Mouse (Mus musculus): ENCODE results near the gene Pkd1. TPM values are rescaled to one million over a fixed set of nuclear protein-coding genes. Genes with fewer than 3 reads are reported as not detected.
A peak's percentile ranks its signal among the peaks of the same experiment; 100 is the strongest.

The Pkd1 gene
- polyA plus RNA-seq, 1 experiment from 2014 or later: 2.6 TPM

DNA sequence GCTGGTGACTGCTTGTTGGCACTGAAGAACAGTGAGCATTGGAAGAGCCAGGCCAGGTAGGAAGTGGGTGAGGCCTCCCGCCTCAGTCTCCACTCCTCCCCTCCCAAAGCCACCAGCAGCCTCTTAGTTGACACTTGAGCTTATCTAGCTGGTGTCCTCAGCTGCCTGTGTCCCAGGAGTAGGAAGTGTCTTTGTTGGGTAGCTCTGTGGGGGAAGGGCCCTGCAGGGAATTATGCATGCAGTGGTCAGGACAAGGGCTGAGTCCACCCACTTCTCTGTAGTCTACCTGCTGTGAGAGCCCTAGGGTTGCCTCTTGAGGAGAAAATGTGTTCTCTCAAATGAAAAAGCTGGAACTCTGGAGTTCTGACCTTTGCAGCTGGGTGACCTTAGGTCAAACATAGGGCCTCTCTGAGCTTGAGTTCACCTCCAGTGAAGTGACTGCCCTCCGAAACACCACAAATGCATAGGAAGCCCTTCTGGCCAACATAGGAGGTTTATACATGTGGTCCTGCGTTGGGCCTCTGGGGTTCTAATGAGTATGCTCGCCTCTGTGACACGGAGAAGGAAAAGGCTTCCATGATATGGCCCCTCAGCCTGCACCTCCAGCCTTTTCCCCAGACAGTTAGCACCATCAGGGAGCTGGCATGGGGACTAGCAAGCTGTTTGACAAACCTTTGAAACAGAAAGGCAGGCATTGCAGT lies 87.3 kb downstream of the Pkd1 start:
- no peak overlapping the region for H3K4me2 ChIP-seq
- ATAC-seq (ENCODE audit: insufficient read depth): no peak
- no peak overlapping the region for H3K4me3 ChIP-seq (replicated peaks)
- H3K9ac ChIP-seq: no peak overlapping the region
- no peaks in the 10 kb centered on the region for H3K9me3 ChIP-seq (replicated peaks)
- no peaks in the 10 kb centered on the region for H3K27me3 ChIP-seq
- no peaks in the 10 kb centered on the region for H3K36me3 ChIP-seq (replicated peaks)
- peaks cover 27% of the 10 kb centered on the region for H3K4me1 ChIP-seq (replicated peaks)
- no peak overlapping the region for H3K27ac ChIP-seq (replicated peaks)
- whole genome bisulfite sequencing (ENCODE audit: insufficient replicate concordance): 67% methylated on average over 5 of the region's 5 CpGs

DNA sequence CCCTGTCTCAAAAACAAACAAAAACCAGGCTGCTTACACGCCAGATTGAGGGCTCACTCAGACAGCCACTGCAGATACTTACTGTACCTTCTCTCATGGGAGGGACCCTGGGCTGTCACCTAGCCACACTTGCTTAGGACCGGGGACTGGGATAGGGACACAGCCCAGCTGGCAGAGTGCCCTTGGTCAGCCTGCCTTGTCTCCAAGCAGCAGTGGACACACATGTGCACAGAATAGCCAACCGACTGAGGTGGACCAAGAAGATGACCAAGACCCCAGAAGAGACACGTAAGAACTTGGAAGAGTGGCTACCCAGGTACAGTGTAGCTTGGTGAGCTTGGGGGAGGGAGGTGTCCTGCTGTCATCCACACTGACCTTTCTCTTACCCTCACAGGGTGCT lies 88.6 kb downstream of the Pkd1 start:
- H3K4me3 ChIP-seq (replicated peaks): no peak overlapping the region
- no peak overlapping the region for H3K4me2 ChIP-seq
- H3K9ac ChIP-seq: no peak overlapping the region
- peaks cover 14% of the 10 kb centered on the region for H3K4me1 ChIP-seq (replicated peaks)
- no peaks in the 10 kb centered on the region for H3K36me3 ChIP-seq (replicated peaks)
- no peak overlapping the region for H3K27ac ChIP-seq (replicated peaks)
- H3K27me3 ChIP-seq: no peaks in the 10 kb centered on the region
- H3K9me3 ChIP-seq (replicated peaks): no peaks in the 10 kb centered on the region
- WGBS (ENCODE audit: insufficient replicate concordance): 71% methylated on average over 4 of the region's 4 CpGs
- ATAC-seq (ENCODE audit: insufficient read depth): no peak

DNA sequence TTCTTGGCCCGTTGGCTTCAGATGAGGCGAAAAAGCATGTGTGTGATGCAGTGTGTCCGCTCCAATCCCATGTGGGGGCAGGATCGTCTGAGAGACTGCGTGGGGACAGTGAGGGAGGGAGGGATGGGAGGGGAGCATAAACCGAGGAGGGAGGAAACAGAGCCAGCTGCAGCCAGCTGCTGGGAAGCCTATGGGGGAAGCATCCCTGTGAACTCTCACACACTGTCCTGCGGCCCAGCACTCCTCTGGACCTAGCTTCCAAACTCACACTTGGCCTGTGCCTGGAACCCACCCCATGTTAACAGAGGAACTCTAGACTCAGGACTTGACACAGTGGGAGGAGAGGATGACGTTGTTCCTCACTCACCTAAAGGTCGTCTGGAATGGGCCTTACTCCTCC lies 89.2 kb downstream of the Pkd1 start:
- Histone ChIP-seq H3K4me1 (replicated peaks) (peaks cover 10% of the 10 kb centered on the region), H3K9me3 (replicated peaks) (no peaks in the 10 kb centered on the region), H3K4me2 (no peak overlapping the region), H3K36me3 (replicated peaks) (no peaks in the 10 kb centered on the region), H3K9ac (no peak overlapping the region), H3K4me3 (replicated peaks) (no peak overlapping the region), H3K27ac (replicated peaks) (no peak overlapping the region), H3K27me3 (no peaks in the 10 kb centered on the region)
- 67% methylated on average over 9 of the region's 9 CpGs for WGBS (ENCODE audit: insufficient replicate concordance)
- ATAC-seq (ENCODE audit: insufficient read depth): no peak

DNA sequence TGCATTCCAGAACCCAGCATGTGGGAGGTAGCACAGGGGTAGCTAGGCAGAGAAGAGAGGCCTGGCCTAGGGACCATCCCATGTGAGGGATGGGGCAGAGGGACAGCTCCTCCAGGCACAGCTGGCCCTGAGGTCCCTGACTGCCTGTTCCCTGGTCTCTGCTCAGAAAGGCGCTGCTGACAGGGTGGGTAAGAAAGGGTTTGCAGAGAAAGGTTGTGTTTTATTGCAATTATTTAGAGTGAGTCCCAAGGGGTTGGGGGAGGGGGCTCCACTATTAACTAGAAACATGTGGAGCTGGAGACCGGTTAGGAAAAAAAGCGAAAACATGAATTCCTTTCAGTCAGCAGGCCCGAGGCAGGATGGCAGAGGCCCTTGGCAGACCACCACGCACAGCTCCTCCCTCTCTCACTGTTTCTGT lies 89.9 kb downstream of the Pkd1 start:
- peaks cover 15% of the 10 kb centered on the region for H3K4me1 ChIP-seq (replicated peaks)
- H3K27me3 ChIP-seq: no peaks in the 10 kb centered on the region
- WGBS (ENCODE audit: insufficient replicate concordance): 80% methylated on average over 5 of the region's 5 CpGs
- H3K4me2 ChIP-seq: no peak overlapping the region
- no peak for ATAC-seq (ENCODE audit: insufficient read depth)
- no peaks in the 10 kb centered on the region for H3K9me3 ChIP-seq (replicated peaks)
- H3K9ac ChIP-seq: no peak overlapping the region
- H3K4me3 ChIP-seq (replicated peaks): no peak overlapping the region
- H3K27ac ChIP-seq (replicated peaks): no peak overlapping the region
- H3K36me3 ChIP-seq (replicated peaks): no peaks in the 10 kb centered on the region

DNA sequence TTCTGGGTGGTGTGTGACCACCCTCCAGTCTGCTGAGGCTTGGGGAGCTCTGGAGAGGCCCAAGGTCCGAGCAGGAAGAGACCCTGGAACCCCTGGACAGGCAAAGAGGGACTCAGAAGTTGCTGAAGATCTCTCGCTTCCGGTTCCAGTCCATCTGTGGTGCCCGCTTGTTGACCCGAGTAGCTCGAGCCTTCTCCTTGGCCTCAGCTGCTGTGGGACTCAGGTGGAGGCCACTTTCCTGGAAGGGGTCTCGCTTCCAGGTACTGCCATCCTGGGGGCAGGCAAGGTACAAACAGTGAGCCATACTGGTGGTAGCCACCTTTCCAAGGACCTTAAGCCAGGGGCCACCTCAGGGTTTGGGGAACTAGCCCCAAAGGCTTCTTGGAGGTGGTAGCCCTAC lies 90.5 kb downstream of the Pkd1 start:
- Histone ChIP-seq H3K27ac (replicated peaks) (no peak overlapping the region), H3K4me2 (no peak overlapping the region), H3K4me3 (replicated peaks) (no peak overlapping the region), H3K36me3 (replicated peaks) (no peaks in the 10 kb centered on the region), H3K9me3 (replicated peaks) (no peaks in the 10 kb centered on the region), H3K27me3 (no peaks in the 10 kb centered on the region), H3K9ac (no peak overlapping the region), H3K4me1 (replicated peaks) (peaks cover 21% of the 10 kb centered on the region)
- ATAC-seq (ENCODE audit: insufficient read depth): no peak
- 69% methylated on average over 7 of the region's 7 CpGs for WGBS (ENCODE audit: insufficient replicate concordance)

DNA sequence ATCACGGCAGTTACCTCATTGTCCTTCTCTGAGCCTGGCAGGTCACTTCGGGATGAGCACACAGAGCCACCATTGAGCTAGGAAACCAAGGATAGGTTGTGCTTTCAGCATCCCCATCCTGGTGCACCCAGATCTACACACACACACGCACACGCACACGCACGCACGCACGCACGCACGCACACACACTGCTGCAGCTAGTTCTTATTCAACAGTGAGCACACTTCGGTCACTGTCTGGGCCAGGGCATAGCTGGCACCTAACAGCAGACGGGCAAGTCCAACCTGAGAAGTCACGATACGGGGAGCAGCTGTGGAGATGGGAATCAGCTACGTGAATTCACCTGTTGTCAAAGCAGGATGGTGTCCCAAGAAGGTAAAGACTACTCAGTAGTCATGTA lies 90.9 kb downstream of the Pkd1 start:
- no peak for ATAC-seq (ENCODE audit: insufficient read depth)
- WGBS (ENCODE audit: insufficient replicate concordance): 80% methylated on average over 15 of the region's 15 CpGs
- H3K36me3 ChIP-seq (replicated peaks): no peaks in the 10 kb centered on the region
- no peak overlapping the region for H3K27ac ChIP-seq (replicated peaks)
- H3K4me1 ChIP-seq (replicated peaks): peaks cover 25% of the 10 kb centered on the region
- H3K4me2 ChIP-seq: no peak overlapping the region
- H3K9me3 ChIP-seq (replicated peaks): no peaks in the 10 kb centered on the region
- H3K9ac ChIP-seq: no peak overlapping the region
- H3K27me3 ChIP-seq: no peaks in the 10 kb centered on the region; the same call in 1 of the 2 replicates
- H3K4me3 ChIP-seq (replicated peaks): no peak overlapping the region

DNA sequence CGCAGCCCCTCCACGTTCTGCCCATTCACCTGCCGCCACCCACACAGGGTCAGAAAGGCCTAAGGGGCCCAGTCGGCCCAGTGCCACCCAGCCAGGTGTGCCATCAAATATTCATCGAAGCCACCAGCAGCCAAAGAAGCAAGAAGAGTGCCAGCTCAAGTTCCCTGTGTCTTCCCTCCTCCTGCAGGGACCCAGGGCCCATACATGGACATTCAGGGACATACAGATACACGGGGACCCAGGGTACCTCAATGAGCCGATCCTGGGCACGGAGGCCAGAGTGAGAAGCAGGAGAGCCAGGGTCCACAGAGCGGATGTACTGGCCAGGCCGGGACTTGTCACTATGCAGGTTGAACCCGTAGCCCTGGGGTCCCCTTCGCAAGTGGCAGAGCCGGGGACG lies 92.3 kb downstream of the Pkd1 start:
- no peaks in the 10 kb centered on the region for H3K36me3 ChIP-seq (replicated peaks)
- H3K4me3 ChIP-seq (replicated peaks): no peak overlapping the region
- H3K4me1 ChIP-seq (replicated peaks): peaks cover 21% of the 10 kb centered on the region
- H3K27me3 ChIP-seq: peaks cover 3% of the 10 kb centered on the region; the same call in 1 of the 2 replicates
- no peak overlapping the region for H3K27ac ChIP-seq (replicated peaks)
- ATAC-seq (ENCODE audit: insufficient read depth): no peak
- no peak overlapping the region for H3K4me2 ChIP-seq
- H3K9me3 ChIP-seq (replicated peaks): no peaks in the 10 kb centered on the region
- 80% methylated on average over 14 of the region's 14 CpGs for WGBS (ENCODE audit: insufficient replicate concordance)
- H3K9ac ChIP-seq: no peak overlapping the region

DNA sequence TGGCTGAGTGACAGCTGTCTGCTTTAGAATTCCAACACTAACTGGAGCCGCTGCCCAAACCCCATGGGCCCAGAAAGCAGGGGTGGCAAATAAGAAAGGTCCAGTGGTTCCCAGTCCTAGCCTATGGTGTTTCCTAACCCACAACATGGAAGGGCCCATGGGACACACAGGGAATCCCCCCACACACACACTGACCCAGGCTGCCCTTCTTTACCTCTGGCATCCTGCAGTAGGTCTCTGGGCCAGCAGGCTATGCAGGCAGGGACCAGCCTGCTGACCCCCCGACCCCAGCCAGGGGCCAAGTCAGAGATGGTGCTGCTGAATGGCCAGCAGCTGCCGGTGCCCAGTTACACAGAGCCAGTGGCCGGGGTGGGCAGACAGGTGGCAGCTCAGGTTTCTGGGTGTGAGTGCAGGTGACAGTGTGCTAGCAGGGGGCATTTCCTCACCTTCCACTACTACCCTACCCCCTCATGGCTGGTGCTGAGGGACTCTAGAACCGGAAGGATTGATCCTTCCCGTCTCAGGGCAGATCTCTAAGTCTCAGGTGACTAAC lies 93.2 kb downstream of the Pkd1 start:
- Histone ChIP-seq H3K4me1 (replicated peaks) (peaks cover 24% of the 10 kb centered on the region), H3K36me3 (replicated peaks) (no peaks in the 10 kb centered on the region), H3K4me3 (replicated peaks) (no peak overlapping the region), H3K4me2 (no peak overlapping the region), H3K9me3 (replicated peaks) (no peaks in the 10 kb centered on the region), H3K27ac (replicated peaks) (no peak overlapping the region), H3K9ac (no peak overlapping the region), H3K27me3 (peaks cover 10% of the 10 kb centered on the region)
- 55% methylated on average over 6 of the region's 6 CpGs for WGBS (ENCODE audit: insufficient replicate concordance)
- no peak for ATAC-seq (ENCODE audit: insufficient read depth)

DNA sequence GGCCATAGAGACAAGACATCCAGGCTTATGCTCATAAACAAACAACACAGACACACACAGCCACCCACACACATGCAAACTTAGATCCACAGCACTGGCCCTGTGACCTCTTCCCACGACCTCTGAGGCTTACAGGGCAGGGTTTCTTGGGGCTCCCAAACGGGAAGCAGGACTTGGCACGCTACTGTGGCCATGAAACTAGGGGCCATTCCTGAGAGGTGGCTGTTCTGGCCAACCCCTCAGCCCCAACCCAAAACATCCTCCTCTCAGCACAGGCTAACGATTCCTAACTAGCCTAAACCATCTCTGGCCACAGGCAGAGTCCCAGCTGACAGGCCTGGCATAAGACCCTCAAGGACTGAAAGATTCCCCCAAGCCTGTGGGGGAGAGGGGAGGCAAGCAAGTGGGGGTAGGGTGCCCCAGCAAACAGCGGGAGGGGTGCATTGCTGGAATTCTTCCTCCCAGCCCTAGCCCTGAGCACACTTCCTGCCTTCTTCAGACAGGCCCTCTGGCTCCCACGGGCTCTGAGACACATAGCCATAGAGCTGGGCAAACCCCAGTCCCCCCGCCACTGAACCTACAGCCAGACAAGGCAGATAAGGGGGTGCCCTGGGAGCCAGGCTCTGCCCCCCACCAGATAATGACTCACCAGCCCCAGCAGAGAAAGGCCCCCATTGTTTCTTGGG lies 94.5 kb downstream of the Pkd1 start:
- H3K4me1 ChIP-seq (replicated peaks): peaks cover 28% of the 10 kb centered on the region
- H3K36me3 ChIP-seq (replicated peaks): no peaks in the 10 kb centered on the region
- peaks cover 22% of the 10 kb centered on the region for H3K27me3 ChIP-seq
- H3K27ac ChIP-seq (replicated peaks): peak overlapping the region; percentile 62
- no peaks in the 10 kb centered on the region for H3K9me3 ChIP-seq (replicated peaks)
- H3K4me2 ChIP-seq: no peak overlapping the region
- no peak for ATAC-seq (ENCODE audit: insufficient read depth)
- 41% methylated on average over 7 of the region's 7 CpGs for WGBS (ENCODE audit: insufficient replicate concordance)
- no peak overlapping the region for H3K4me3 ChIP-seq (replicated peaks)
- no peak overlapping the region for H3K9ac ChIP-seq

DNA sequence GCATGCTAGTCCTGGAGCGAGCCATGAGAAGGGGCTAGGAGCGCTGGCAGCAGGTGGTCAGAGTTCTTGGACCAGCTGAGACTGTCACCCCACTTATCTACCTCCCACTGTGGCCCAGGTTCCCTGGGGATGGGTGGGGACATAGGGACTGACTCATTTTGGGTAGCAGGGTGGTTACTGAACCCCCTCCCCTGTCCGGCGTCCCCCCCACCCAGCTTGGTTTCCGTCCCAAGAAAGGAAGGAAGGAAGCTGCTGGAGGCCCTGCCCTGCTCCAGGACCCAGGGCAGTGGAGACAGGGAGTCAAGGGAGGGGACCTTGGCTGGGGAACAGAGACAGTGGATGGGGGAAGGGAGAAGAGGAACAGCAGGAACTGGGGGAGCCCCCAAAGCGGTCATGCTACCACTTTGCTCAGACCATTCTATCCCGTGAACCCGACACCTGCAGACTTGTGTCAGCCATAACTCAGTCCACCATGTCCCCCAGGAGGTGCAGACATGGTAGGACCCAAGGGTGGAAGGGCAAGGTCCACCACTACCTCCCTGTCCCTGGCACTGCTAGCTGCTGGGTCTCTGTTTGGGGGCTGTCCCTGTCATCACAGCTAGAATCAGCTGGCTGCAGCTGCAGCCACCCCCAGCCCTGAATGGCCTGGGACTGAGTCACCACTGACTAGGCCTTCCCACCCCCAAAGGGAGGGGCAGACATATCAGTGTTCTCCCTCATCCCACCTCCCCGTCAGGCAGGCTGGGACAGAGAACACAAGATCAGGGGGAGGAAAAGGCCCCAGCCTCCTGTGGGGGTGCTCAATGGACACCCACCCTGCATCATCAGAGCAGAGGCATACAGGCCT lies 95.5 kb downstream of the Pkd1 start:
- H3K27me3 ChIP-seq: peaks cover 31% of the 10 kb centered on the region
- no peaks in the 10 kb centered on the region for H3K36me3 ChIP-seq (replicated peaks)
- 37% methylated on average over 9 of the region's 9 CpGs for WGBS (ENCODE audit: insufficient replicate concordance)
- no peak overlapping the region for H3K9ac ChIP-seq
- H3K4me1 ChIP-seq (replicated peaks): peaks cover 35% of the 10 kb centered on the region
- H3K9me3 ChIP-seq (replicated peaks): no peaks in the 10 kb centered on the region
- H3K4me2 ChIP-seq: no peak overlapping the region
- peak; percentile 26 for ATAC-seq (ENCODE audit: insufficient read depth)
- no peak overlapping the region for H3K4me3 ChIP-seq (replicated peaks)
- peak overlapping the region; percentile 62 for H3K27ac ChIP-seq (replicated peaks)

DNA sequence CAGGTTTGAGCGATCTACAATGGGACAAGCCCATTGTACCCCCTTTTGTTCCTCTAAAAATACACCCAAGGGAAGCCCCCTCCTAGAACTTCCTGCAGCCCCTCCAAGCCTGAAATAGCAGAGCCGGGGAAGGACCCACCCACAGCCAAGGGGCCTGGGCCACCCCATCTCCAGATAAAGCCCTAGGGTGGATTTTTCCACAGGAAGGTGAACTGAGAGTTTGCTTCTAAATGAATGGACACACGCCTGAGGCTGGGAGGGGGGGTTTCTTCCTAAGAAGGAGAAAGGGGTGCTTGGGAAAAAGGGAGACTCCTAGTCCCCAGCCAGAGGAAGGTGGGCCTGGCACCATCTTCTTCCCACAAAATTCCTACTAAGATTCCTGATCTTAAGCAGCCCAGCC lies 96.3 kb downstream of the Pkd1 start:
- 56% methylated on average over 3 of the region's 3 CpGs for WGBS (ENCODE audit: insufficient replicate concordance)
- 0 out of 2 replicates have a peak overlapping the region, but pooled peaks have one; percentile 33 for H3K27ac ChIP-seq (replicated peaks)

More for the DNA sequence above, 96.3 kb downstream of the Pkd1 start:
- H3K36me3 ChIP-seq (replicated peaks): no peaks in the 10 kb centered on the region
- ATAC-seq (ENCODE audit: insufficient read depth): no peak
- H3K4me2 ChIP-seq: no peak overlapping the region
- H3K9me3 ChIP-seq (replicated peaks): no peaks in the 10 kb centered on the region
- H3K4me3 ChIP-seq (replicated peaks): no peak overlapping the region
- peaks cover 43% of the 10 kb centered on the region for H3K4me1 ChIP-seq (replicated peaks)
- no peak overlapping the region for H3K9ac ChIP-seq
- H3K27me3 ChIP-seq: peaks cover 39% of the 10 kb centered on the region

All from liver, embryonic 15.5 days (tissue).